Mouse (Mus musculus) NIH3T3 (cell line): ENCODE measurements at regions not wholly inside any gene's neighbourhood (a gene's known extent, or its start where the extent isn't known, plus 50 kb on each side); places are given as distances from the start of the nearest gene placed in this dataset.
"Not testable (repeated sequence)": the region's sequence is repeated elsewhere in the genome, so short reads cannot be mapped to it uniquely, and the experiment has no call there.

Source experiments
- DNase-seq: peaks from one replicate; pipeline ENCODE4 v3.0.0-alpha.2; 2012; ENCODE audit warnings: low read depth

DNA sequence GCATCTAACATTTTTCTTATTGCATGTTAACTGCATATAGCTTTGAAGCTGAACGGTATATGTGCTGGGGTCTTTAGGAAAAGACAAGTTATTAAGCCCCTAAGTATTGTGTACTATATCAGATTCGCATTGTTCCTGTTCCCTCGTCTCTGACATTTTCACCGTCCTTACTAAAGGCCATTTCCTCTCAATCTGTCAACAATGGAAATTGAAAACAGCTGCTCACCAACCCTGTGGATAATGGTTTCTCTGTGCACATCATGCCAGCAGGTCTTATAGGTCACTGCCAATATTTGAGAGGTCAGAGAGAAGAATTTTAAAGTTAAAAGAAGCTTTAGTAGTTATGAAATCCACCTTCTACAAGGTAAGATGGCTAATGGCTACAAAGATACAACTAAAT is 797.4 kb upstream of the Impad1 start:
- no peak for DNase-seq

DNA sequence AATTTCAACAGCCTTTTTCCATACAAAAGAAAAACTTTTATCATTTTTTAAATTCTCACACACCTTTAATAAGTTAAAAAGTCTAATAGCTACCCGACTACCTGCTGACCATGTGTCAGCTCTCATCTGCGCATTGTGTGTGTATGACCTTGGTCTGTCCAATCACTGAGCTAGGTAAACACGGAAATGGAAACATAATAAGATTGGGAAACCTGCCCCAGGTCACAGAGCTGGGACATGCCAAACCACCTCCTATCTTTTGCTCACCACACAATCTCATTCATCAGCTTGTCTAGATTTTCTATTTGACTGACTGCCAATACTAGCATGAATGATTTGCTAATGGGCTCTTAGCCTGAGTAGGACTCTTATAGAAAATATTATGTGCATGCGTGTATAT is 794.3 kb upstream of the Impad1 start:
- DNase-seq, result no peak

DNA sequence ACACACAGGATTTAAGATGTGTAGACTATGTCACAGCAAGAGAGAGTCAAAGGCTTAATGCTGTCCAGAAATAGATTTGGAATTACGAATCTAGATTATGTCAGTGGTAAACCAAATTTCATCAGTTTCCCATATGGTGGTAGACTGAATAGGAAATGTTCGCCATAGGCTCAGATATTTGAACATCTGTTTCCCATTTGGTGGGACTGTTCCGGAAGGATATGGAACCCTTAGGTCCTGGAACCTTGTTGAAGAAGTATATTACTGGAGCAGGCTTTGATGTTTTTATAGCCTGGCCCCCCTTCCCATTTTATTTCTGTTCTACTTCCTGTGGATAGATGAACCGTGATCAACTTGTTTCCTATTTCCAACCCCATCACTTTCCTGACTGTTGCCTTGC is 792.0 kb upstream of the Impad1 start:
- DNase-seq, result no peak

DNA sequence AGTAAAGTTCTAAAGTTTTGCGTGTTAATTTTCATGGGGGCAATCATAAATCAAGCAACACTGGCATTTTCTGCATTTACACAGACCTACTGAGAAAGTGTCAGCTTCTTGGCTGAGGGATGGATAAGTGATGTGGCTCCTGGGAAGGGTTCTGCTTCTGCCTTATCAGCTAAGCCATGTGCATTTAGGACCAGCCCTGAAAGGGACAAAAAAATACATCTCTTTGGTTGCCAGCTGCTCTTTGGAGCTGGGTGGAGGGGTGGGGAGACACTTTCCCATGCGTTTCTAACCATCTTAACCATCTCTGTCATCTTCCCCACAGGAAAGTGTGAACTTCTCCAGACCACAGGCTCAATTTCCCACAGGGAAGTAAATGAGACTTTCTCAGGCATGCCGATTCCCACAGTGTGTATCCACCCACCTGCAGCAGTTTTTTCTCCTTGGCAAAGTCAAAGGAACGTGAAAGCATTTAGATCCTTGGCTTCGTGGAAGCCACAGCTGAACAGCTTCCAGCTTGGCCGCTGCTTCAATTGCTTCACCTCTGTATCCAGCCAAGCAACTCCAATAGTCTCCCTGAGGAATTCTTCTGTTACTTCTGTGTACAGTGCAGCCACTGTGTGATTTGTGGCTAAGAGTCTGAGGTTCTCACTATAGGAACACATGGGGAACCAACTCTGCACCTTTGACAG is 791.0 kb upstream of the Impad1 start:
- peak; percentile 9 for DNase-seq

DNA sequence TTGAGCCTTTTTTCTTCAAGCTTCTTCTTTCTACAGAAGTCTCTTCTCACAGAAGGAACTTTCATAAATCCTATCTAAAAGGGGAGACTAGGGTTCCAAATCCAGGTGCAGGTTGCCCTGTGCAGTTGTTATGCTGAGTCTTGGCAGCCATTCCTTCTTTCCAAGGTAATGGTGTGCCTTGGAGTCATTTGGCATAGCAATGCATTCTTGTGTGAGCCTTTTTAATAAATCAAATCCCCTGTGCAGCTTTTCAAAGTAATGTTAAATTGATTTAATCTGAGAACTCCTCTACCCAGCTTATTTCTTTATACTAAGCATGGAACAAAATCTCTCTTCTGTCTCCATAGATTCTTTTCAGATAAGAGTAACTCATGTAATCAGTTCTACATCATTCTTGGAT is 774.9 kb upstream of the Impad1 start:
- DNase-seq, result no peak

DNA sequence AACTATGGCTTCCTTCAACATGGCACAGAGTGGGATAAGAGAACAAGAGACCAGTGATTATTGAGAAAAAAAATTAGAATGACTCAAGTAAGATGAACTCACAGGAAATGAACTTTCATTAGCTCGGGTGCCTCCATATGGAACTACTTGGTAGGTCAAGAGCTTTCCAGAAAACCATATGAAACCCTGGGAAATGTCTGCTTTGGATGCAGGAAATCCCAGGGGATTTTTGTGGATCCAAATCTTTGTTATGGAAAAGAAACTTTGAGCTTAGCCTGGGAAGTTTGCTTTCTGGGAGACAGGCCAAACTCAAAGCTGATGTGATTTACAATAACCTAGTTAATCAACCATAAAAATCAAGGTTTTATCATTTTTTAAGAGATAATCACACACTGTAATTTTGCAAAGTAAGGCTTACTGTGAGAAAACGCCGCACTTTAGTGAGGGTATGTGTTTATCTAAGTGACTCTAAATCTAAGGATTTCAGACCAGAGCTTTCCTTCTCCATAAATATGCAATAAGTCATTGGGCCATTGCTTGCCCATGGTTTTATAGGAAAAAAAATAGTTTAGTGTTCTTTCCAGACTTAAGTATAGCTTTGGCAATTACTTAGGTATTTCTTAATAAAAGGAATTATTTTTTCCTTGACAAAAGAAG is 767.0 kb upstream of the Impad1 start:
- DNase-seq, result peak; percentile 61

DNA sequence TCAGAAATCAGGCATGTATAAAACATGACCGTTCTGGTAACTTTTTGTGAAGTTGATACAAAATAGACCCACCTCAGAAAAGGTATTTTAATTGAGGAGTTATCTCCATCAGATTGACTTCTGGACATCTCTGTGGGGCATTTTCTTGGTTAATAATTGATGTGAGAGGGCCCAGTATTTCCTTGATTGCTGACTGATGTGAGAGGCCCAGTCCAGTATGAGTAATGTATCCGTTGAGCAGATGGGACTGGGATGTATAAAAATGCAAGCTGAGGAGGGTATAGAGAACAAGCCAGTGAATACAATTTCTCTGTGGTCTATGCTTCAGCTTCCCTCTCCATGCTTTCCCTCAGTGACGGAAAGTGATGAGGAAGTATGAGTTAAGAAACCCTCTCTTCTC is 747.0 kb upstream of the Impad1 start:
- no peak for DNase-seq

DNA sequence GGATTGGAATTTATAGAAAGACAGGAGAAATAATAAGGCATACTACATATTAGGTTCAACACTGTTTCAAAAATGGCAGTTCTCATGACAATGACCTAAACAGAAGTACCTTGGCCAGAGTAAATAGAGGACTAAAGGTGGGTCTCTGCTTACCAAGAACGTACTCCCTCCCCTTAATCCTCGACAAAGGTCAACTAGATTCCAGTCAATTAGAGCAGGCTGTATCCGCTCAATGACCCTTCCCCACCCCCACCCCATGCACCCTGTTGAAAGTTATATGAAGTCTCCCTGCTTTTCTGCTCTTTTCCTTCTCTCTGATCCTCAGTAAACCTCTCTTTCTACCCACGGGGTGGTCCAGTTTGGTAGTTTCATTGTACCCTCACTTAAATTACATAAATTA is 737.3 kb upstream of the Impad1 start:
- no peak for DNase-seq

DNA sequence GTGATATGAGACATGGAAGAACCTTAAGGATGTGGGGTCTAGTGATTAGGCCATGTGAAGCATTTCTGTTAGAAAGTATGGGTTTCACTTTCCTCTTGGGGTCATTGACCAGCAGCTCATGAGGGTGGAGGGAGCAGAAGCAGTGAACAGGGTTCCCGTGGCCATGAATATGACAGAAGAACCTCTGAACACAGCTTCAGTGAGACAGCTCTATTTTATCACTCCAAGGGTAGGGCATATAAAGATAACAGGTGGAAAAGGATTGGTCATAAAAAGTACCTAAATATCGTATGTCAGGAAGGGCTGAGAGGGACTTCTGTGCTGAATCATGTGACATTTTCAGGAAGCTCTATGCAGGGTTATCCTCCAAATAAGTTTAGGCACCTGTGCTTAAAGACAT is 725.4 kb upstream of the Impad1 start:
- no peak for DNase-seq

DNA sequence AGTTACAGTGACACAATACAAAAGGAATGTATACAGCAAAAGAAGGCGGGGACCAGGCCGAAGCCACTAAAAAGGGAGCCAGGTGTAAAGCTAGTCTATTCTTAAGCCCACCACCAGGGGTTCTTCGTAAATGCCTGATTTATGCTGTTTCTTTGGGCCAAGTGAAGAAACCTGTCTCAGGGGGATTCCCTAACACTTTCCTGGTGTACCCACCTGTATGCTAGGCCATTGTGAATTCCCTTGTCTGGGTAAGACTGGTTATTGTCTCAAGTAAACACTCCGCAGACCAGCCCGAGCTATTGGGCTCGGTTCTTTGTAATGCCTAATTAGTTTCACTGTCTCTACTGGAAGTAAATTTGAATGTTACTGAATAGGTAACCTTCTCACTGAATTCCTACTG is 722.3 kb upstream of the Impad1 start:
- not testable (repeated sequence) for DNase-seq

DNA sequence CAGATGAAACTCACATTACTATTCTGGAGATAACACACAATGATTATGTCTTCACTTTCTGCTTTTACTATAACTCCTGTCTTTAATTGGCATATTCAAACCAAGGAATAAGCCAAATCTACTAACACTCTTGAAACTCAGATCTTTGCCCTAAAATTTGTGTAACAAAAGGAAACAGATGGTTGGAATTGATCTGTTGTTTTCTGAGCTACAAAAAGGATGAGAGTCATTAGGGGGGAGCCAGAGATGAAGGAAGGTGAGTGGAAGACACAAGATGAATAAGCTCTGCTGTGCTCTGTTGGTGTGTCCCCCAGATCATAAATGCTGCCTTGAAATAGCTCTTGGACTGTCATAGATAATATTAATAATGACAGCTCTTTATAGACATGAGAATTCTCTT is 718.6 kb upstream of the Impad1 start:
- DNase-seq, result no peak

DNA sequence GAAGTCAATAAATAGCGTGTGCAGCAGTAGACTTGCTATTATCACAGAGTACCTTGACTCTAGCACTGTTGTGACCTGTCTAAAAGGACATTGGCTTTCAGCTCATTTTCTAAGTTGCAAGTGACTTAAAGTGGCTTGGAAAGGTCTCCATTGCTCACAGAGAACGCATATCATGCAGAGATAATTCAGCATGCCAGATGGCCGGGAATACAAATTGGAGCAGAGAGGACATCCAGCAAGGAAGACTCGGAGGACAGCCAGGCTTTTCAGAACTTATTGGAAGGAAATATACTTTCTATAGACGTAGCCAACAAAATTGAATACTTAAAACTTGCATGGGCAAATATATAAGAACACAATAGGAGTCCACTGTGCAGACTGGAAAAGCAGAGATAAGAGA is 716.2 kb upstream of the Impad1 start:
- DNase-seq, result no peak

DNA sequence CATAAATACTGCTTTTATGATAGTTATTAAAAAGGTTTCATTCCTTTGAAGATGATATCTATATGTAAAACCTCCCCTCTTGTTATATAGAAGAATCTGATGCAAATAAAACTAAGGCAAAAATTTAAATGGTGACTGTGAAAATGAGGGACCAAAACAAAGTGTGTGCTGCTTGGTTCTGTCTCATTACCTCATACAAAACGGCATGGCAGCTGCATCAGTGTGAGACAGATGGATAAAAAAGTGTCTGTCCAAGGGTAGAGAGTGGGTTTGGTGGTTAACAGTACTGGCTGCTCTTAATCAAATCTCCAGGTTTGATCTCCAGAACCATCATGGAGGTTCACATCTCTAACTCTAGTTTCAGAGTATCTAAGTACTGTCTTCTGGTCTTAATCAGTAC is 701.9 kb upstream of the Impad1 start:
- DNase-seq, result no peak

DNA sequence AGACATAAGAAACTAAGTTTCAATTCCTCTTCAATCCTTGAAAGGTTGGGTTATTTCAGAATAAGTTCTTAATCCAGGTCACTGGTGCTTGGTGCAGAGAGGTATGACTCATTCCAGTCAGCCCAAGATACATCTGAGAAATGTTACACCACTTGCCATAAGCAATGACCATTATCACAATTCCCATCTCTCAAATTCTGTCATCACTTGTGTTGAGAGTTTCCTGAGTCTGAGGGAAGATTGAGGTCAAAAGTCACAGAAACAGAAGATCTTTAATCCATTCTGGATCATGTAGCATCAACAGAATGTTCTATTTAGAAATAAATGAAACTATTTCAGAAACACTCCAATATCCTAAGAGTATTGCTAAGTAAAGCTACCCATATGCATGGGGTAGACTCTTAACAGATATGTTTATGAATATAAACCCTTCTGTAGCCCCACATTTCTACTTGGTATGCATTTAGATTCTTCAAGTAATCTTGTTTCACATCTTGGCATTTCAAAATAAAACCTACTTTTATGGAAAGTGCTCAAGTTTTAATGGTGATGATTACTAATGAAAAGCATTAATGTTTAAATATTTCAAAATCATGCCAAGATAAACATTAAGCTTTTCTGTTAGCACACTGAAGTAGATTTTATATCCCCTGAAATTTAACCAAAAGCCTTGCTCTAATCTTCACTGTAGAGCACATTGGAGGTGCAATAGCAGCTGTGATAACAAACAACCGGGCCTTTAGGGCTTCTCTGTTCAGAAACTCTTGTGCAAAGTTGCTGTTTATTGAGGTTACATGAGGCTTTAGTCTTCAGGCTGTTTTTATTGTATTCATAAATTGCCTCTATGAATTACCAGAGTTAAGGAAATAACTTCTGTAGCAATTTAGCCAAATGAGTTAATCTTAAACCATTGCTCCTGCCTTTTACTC is 701.2 kb upstream of the Impad1 start:
- DNase-seq, result peak; percentile 2

DNA sequence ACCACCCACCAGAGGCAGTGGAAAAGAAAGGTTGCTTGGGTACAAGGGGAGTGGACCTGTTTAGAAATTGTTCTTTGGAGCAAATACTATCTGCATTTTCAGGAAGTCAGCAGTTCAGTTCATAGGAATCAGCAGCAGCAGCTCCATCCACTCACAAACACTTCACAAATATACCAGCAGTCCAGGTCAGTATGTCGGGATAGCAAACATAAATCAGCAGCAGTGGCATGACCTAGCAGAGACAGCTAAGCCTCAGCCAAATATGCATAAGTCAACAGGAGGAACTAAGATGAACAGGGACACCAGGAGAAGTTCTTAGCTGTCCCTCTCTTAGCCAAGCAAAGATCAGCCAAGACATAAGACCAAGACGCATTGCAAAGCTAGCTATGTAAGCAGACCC is 693.6 kb upstream of the Impad1 start:
- no peak for DNase-seq

DNA sequence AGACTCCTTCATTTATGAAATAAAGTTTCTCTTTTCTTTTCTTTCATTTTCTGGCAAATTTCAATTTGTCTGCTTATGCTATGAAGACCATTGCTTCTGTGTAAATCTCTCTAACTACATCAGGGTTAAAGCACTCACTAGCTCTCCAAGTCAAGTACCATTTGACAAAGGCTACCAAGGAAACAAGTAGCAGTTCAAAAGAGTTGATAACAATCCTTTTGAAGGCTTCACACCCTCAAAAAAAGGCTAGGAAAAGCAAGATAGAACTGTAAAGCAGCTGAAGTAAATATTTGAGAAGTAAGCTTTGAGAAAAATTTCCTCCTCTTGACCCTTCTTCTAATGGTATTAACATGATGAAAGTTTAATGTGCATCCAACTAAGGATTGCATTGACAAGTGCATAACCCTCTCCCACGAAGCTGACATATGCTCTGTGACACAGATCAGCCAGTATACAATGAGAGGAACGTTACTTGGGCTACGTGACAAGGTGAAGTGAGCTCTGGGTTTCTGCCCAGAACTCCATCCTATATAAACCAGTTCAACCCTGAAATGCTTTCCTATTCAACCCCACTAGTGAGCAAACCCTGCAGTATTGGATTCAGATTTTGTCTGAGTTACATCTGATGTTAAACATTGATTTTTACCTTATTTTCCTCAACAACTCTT is 678.9 kb upstream of the Impad1 start:
- DNase-seq, result no peak

DNA sequence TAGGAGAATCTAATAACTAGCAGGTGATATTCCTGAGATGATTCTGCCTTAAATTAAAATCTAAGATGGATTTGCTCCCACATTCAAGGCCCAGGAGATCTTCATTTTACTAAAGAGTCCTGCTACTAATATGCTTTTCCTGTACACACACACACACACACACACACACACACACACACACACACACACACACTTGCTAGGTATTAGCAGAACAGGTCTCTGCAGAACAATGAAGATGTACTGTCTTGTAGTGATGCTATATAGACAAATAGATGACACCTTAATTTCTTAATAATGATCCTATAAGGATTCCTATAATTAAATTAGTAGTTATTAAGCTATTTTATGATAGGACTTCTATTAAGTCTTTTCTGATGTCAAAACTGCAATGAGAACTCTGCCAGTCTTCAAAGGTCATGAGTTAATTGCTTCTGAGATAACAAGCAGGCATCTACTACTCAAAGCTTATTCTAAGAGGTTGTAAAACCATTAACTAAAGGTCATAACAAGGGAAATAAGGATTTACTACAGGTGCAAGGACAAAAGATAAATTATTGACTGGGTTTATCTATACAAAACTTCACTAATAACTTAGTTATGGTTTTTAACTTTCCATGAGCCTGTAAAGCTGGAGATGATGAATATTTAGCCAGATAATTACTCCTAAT is 666.0 kb upstream of the Impad1 start:
- no peak for DNase-seq

DNA sequence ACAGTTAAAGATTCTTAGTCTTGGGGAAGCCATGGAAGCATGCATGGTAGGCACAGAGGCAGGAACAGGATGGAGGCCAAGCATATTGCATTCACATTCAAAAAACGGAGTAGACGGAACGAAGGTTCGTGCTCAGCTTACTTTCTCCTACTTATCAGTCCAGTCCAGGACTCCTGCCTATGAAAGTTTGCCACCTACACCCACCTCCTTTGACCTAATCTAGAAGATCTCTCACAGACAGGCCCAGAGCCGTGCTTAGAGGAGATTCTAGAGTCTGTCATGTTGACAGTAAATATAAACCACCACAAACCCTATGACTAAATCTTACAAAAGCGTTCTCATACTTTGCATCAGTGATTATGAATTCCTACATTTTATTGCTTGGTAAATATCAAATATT is 657.3 kb upstream of the Impad1 start:
- DNase-seq, result no peak

DNA sequence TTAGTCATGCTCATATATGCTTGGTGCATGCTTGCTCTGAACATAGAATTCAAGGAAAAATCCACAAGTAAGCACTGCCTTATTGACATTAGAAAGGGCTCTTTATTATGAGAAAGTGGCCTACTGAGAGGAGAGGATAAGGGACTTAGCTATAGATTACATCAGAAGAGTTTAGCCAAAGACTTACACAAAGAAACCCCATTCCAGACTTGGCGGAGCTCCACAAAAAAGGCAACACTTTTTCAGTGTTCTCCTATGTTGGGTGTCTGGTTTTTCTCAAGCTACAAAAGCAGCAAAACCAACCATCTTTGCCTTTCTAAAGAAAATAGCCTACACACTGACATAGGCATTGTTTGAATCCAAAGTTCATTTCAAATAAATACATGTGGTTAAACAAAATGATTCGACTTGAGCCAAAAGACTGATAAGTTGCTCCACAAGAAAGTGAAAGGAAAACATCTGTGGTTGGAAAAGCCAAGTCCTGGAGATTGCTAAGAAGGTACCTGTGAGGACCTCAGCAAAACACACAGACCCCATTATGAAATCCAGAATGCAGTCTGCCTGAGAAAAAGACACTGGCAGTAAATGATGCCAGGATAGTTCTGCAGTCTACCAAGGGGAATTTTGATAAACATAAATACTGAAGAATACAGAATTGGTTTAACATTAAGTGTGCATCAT is 648.3 kb upstream of the Impad1 start:
- no peak for DNase-seq

DNA sequence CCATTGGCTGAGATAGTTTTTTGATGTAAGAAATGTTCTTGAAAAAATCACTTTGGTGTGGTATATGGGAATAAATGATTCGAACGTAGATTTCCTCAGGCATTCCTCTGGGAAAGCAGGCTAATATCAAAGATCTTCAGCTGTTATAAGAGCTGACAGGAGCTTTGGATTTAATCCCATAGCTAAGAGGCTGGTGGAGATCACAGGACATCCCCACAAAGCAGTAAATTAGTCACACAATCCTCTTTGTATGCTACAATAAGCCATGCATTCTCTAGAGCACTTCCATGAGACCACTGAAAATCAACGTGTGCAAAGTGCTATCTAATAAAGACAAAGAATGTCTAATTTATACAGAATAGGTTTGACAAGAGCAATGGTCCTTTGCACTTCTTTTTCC is 643.9 kb upstream of the Impad1 start:
- DNase-seq, result no peak
